In genomic region chr17:84790447-84791098, GRCm38 (mm10) we compare ENCODE assay signal across 8 mouse cellular contexts. TPM values are rescaled to one million over a fixed set of nuclear protein-coding genes. Genes with fewer than 3 reads are reported as not detected.
DNase-seq lines count a peak whose midpoint lies in the region; ATAC-seq and TF ChIP-seq lines count a peak whose summit lies in the region.

Gene Lrpprc, minus strand, starts transcription at chr17:84790789.

- peaks cover 57% of the 10 kb centered on the region for H3K36me3 ChIP-seq in G1E (replicated peaks)
- no peaks in the 10 kb centered on the region; the same call in 1 of the 2 replicates for H3K36me3 ChIP-seq in forebrain, embryonic 16.5 days (ENCODE audit: control insufficient read depth, insufficient read depth)
- 0 out of 2 replicates have a peak, but pooled peaks cover 5% of the 10 kb centered on the region for H3K36me3 ChIP-seq in lung, embryonic 14.5 days (ENCODE audit: insufficient read depth)
- no peaks in the 10 kb centered on the region for H3K36me3 ChIP-seq in thymus, adult 2 months (ENCODE audit: control insufficient read depth, insufficient read depth, low read length)

- peak within 1 kb of the TSS; percentile 75 for H3K27ac ChIP-seq in forebrain, embryonic 16.5 days (ENCODE audit: low read length)
- peak within 1 kb of the TSS; percentile 100 for H3K27ac ChIP-seq in layer of hippocampus, adult 2 months
- peak within 1 kb of the TSS; percentile 85 for H3K27ac ChIP-seq in lung, embryonic 14.5 days (ENCODE audit: low read depth)
- H3K27ac ChIP-seq in olfactory bulb, adult 2 months (ENCODE audit: insufficient read depth, low read depth, low read length), result peak within 1 kb of the TSS; percentile 97
- H3K27ac ChIP-seq in thymus, adult 2 months (ENCODE audit: control insufficient read depth, insufficient read depth, low read length), result peak within 1 kb of the TSS; percentile 54

- under 1% methylated on average over 51 of the region's 51 CpGs for WGBS in forebrain, embryonic 16.5 days
- WGBS in lung, embryonic 14.5 days, result under 1% methylated on average over 51 of the region's 51 CpGs
- WGBS in olfactory bulb, adult 2 months, result 0% methylated on average over 51 of the region's 51 CpGs
- WGBS in thymus, adult 2 months, result under 1% methylated on average over 51 of the region's 51 CpGs

- H3K9me3 ChIP-seq in G1E (replicated peaks), result no peaks in the 10 kb centered on the region
- no peaks in the 10 kb centered on the region for H3K9me3 ChIP-seq in forebrain, embryonic 16.5 days (ENCODE audit: control insufficient read depth, low read length)
- H3K9me3 ChIP-seq in lung, embryonic 14.5 days (ENCODE audit: low read depth, low read length), result no peaks in the 10 kb centered on the region

- H3K4me2 ChIP-seq in forebrain, embryonic 16.5 days (ENCODE audit: low read length), result peak within 1 kb of the TSS; percentile 68
- peak within 1 kb of the TSS; percentile 90 for H3K4me2 ChIP-seq in lung, embryonic 14.5 days

- no peaks in the 10 kb centered on the region for H3K27me3 ChIP-seq in G1E (ENCODE audit: insufficient read depth, low read length)
- no peaks in the 10 kb centered on the region for H3K27me3 ChIP-seq in forebrain, embryonic 16.5 days (replicated peaks; ENCODE audit: control insufficient read depth, insufficient read depth, low read length)
- H3K27me3 ChIP-seq in lung, embryonic 14.5 days (ENCODE audit: insufficient read depth, low read length), result no peaks in the 10 kb centered on the region
- H3K27me3 ChIP-seq in thymus, adult 2 months (ENCODE audit: control insufficient read depth, insufficient read depth, low read length), result no peaks in the 10 kb centered on the region

- peak; percentile 97 for DNase-seq in G1E (ENCODE audit: low spot score)
- DNase-seq in cerebellum, adult 18-20 months, result peak; percentile 93 to 95
- DNase-seq in heart, postnatal 36 days, result peak; percentile 95 to 97
- DNase-seq in layer of hippocampus, adult 2 months (ENCODE audit: low spot score in 2 of 2), result peak; percentile 95
- peak; percentile 97 for DNase-seq in lung, embryonic 14.5 days
- DNase-seq in thymus, adult 2 months, result peak; percentile 93

- TF ChIP-seq CTCF in G1E (IDR thresholded peaks at IDR 0.05; ENCODE audit: low read depth, low read length), result no peak
- no peak for TF ChIP-seq CTCF in layer of hippocampus, adult 2 months (conservative IDR thresholded peaks at IDR 0.05)
- 0 out of 2 replicates have a peak, but pooled peaks have one; percentile 10 for TF ChIP-seq CTCF in lung, embryonic 14.5 days (IDR thresholded peaks at IDR 0.05; ENCODE audit: low read depth)
- no peak for TF ChIP-seq CTCF in olfactory bulb, adult 2 months (IDR thresholded peaks at IDR 0.05; ENCODE audit: insufficient read depth, low read depth, low read length)
- TF ChIP-seq CTCF in thymus, adult 2 months (IDR thresholded peaks at IDR 0.05; ENCODE audit: borderline replicate concordance, control insufficient read depth, extremely low read depth, insufficient read depth, low read length, poor library complexity), result 0 out of 2 replicates have a peak, but pooled peaks have one; percentile 47

- H3K4me1 ChIP-seq in G1E (ENCODE audit: insufficient read depth, low read depth, low read length), result peaks cover 51% of the 10 kb centered on the region
- peaks cover 21% of the 10 kb centered on the region for H3K4me1 ChIP-seq in forebrain, embryonic 16.5 days (replicated peaks; ENCODE audit: control insufficient read depth, insufficient read depth, low read length)
- 0 out of 2 replicates have a peak, but pooled peaks cover 3% of the 10 kb centered on the region for H3K4me1 ChIP-seq in lung, embryonic 14.5 days (ENCODE audit: insufficient read depth)
- H3K4me1 ChIP-seq in olfactory bulb, adult 2 months (ENCODE audit: control insufficient read depth, insufficient read depth, low read length), result peaks cover 13% of the 10 kb centered on the region; the same call in 1 of the 2 replicates
- H3K4me1 ChIP-seq in thymus, adult 2 months (replicated peaks; ENCODE audit: control insufficient read depth, insufficient read depth, low read length), result peaks cover 8% of the 10 kb centered on the region

- TF ChIP-seq POLR2A in olfactory bulb, adult 2 months (IDR thresholded peaks at IDR 0.05; ENCODE audit: insufficient read depth, low read depth, low read length), result peak; percentile 45; the same call in 1 of the 2 replicates
- 0 out of 2 replicates have a peak, but pooled peaks have one; percentile 40 for TF ChIP-seq POLR2A in thymus, adult 2 months (IDR thresholded peaks at IDR 0.05; ENCODE audit: control insufficient read depth, extremely low read depth, insufficient read depth, low read length, poor library complexity)

- H3K9ac ChIP-seq in forebrain, embryonic 16.5 days (replicated peaks; ENCODE audit: low read depth, low read length), result peak within 1 kb of the TSS; percentile 84
- H3K9ac ChIP-seq in lung, embryonic 14.5 days, result peak within 1 kb of the TSS; percentile 85

- intact Hi-C loops in heart, postnatal 36 days (cut with DNase I), result loop anchor here (2.0 to 5.0 kb wide), 2 partner anchors 167 to 300 kb away; partner anchors contain the start of genes Camkmt, Ppm1b and Prepl

- peak; percentile 90 for ATAC-seq in G1E (ENCODE audit: extremely low read depth, insufficient number of reproducible peaks, low FRiP score, poor library complexity, severe bottlenecking)
- peak; percentile 99 for ATAC-seq in forebrain, embryonic 16.5 days
- ATAC-seq in lung, embryonic 14.5 days (ENCODE audit: insufficient read depth), result peak; percentile 98

- H3K4me3 ChIP-seq in G1E (ENCODE audit: low read depth, low read length), result peak within 1 kb of the TSS; percentile 99
- peak within 1 kb of the TSS; percentile 75 for H3K4me3 ChIP-seq in forebrain, embryonic 16.5 days (replicated peaks; ENCODE audit: low read length)
- H3K4me3 ChIP-seq in layer of hippocampus, adult 2 months, result peak within 1 kb of the TSS; percentile 91
- H3K4me3 ChIP-seq in lung, embryonic 14.5 days (ENCODE audit: low read depth, low read length), result peak within 1 kb of the TSS; percentile 98
- H3K4me3 ChIP-seq in olfactory bulb, adult 2 months (ENCODE audit: insufficient read depth, low read depth, low read length), result peak within 1 kb of the TSS; percentile 82
- H3K4me3 ChIP-seq in thymus, adult 2 months (ENCODE audit: control insufficient read depth, insufficient read depth, low read length), result peak within 1 kb of the TSS; percentile 78

RNA-seq across cellular contexts. Expression of gene Lrpprc, which starts in this region (rescaled TPM):
- total RNA-seq in G1E (2014; fragmentation: Nextera tagmentation) (111 and 136 TPM in 2 replicates), G1E (2017) (116 and 121 TPM in 2 replicates)
- polyA plus RNA-seq in G1E (2012), result 16.7 and 16.9 TPM in 2 replicates
- 46.8 and 50.6 TPM in 2 replicates for polyA plus RNA-seq in forebrain, embryonic 16.5 days (2015; fragmentation: Nextera tagmentation; extraction: Ambion mirVana)
- 100 to 1,000 TPM; 143 to 150 TPM for total RNA-seq in heart, postnatal 36 days (2021)
- total RNA-seq in layer of hippocampus, adult 2 months (2021), result 10 to 100 TPM; 58.0 to 63.2 TPM
- 47.7 and 48.6 TPM in 2 replicates for polyA plus RNA-seq in lung, embryonic 14.5 days (2014; fragmentation: Nextera tagmentation; extraction: Ambion mirVana)
- not detected in 2 replicates for polyA plus RNA-seq in olfactory bulb, adult 2 months (2012; ENCODE audit: insufficient read depth, insufficient read length, low replicate concordance, missing spikeins)
- polyA plus RNA-seq in thymus, adult 2 months (2012; rRNA removed), result 10.0 and 12.6 TPM in 2 replicates

Comparison
In these comparisons a context has a peak if more than half of its experiments do, and no peak if none do; other contexts are left out.
1. Peak in every context shown above with its lines: DNase-seq, ATAC-seq, H3K4me3 ChIP-seq and H3K27ac ChIP-seq.
2. CTCF ChIP-seq: peak in lung, embryonic 14.5 days (single experiment) and thymus, adult 2 months (single experiment); none in G1E (single experiment), layer of hippocampus, adult 2 months (single experiment) and olfactory bulb, adult 2 months (single experiment).